Mouse (Mus musculus) frontal cortex, postnatal 36 days (tissue): ENCODE data around the gene Dhrs11.
A peak's percentile ranks its signal among the peaks of the same experiment; 100 is the strongest.
"Not testable (repeated sequence)": the region's sequence is repeated elsewhere in the genome, so short reads cannot be mapped to it uniquely, and the experiment has no call there.

Source experiments
- DNase-seq, 2 experiments: peaks; one replicate each; pipeline ENCODE4 v3.0.0; 2022; ENCODE audit warnings: low spot score in 2 of 2

Gene Dhrs11

GRCm38 (mm10) chr11:84828516-84829399 lies at the start of gene Dhrs11:
TSS of gene Dhrs11 (minus strand) at chr11:84828994.
- peak; percentile 86 to 88 for DNase-seq

- not testable (repeated sequence) for DNase-seq
Observed at GRCm38 (mm10) chr11:84876020-84876419, 47.2 kb upstream of the Dhrs11 start.

GRCm38 (mm10) chr11:84873042-84873833 lies 44.4 kb upstream of the Dhrs11 start:
- DNase-seq = no peak

- no peak for DNase-seq
Observed at GRCm38 (mm10) chr11:84871548-84872069, 42.8 kb upstream of the Dhrs11 start.

GRCm38 (mm10) chr11:84871046-84871445 lies 42.3 kb upstream of the Dhrs11 start:
- no peak for DNase-seq

GRCm38 (mm10) chr11:84870337-84871043 lies 41.7 kb upstream of the Dhrs11 start, which contains the start of gene Ggnbp2:
TSS of gene Ggnbp2 (minus strand) at chr11:84870817.
- DNase-seq = peak; percentile 88 to 89

- DNase-seq = peak; percentile 90 to 93
Observed at GRCm38 (mm10) chr11:84869537-84870232, 40.9 kb upstream of the Dhrs11 start.

GRCm38 (mm10) chr11:84868786-84869259 lies 40.0 kb upstream of the Dhrs11 start:
- DNase-seq = no peak

GRCm38 (mm10) chr11:84867586-84867985 lies 38.8 kb upstream of the Dhrs11 start:
- DNase-seq = no peak

GRCm38 (mm10) chr11:84865268-84865667 lies 36.5 kb upstream of the Dhrs11 start:
- no peak for DNase-seq

GRCm38 (mm10) chr11:84855285-84855684 lies 26.5 kb upstream of the Dhrs11 start:
- DNase-seq = no peak

GRCm38 (mm10) chr11:84847475-84848090 lies 18.8 kb upstream of the Dhrs11 start:
- DNase-seq = no peak

- DNase-seq = no peak
Observed at GRCm38 (mm10) chr11:84846741-84847474, 18.1 kb upstream of the Dhrs11 start.

- no peak for DNase-seq
Observed at GRCm38 (mm10) chr11:84839330-84839729, 10.5 kb upstream of the Dhrs11 start.

GRCm38 (mm10) chr11:84829495-84829894 lies 701 bp upstream of the Dhrs11 start:
- DNase-seq = not testable (repeated sequence)

- DNase-seq = no peak
Observed at GRCm38 (mm10) chr11:84827901-84828503, 792 bp downstream of the Dhrs11 start.

GRCm38 (mm10) chr11:84827492-84827891 lies 1.3 kb downstream of the Dhrs11 start:
- no peak for DNase-seq

- DNase-seq = peak; percentile 62 to 69
Observed at GRCm38 (mm10) chr11:84826185-84826584, 2.6 kb downstream of the Dhrs11 start.

- DNase-seq = no peak
Observed at GRCm38 (mm10) chr11:84825261-84825807, 3.5 kb downstream of the Dhrs11 start.
